Mouse (Mus musculus): ENCODE results near the gene Shisa8.

GRCm38 (mm10) chr15:82164061-82164399 is 48.6 kb downstream of the Shisa8 start:
- TF ChIP-seq CTCF (IDR thresholded peaks at IDR 0.05; ENCODE audit: low read depth, low read length): 0 out of 2 replicates have a peak, but pooled peaks have one; percentile 26
- TF ChIP-seq POLR2A (IDR thresholded peaks at IDR 0.05; ENCODE audit: extremely low read depth, insufficient read depth, low read length): no peak

Measured in liver, adult 2 months (tissue).